Mouse (Mus musculus) heart, adult 2 months (tissue): Measurements from ENCODE around the gene Sugp2.

Experiments used
- CTCF ChIP-seq: fragments of 200-600 bp; IDR thresholded peaks from 2 replicates; pipeline ENCODE4 v1.8.1; 2022; ENCODE audit warnings: antibody characterized with exemption, mild to moderate bottlenecking, moderate library complexity
- EP300 ChIP-seq: fragments of 200-500 bp; IDR thresholded peaks from 2 replicates; pipeline ENCODE4 v1.6.1; 2011; ENCODE audit warnings: low read depth, low read length, control low read depth; ENCODE audit not compliant: insufficient read depth
- POLR2A ChIP-seq: fragments of 200-500 bp; IDR thresholded peaks from 2 replicates; pipeline ENCODE4 v1.6.1; 2011; ENCODE audit warnings: mild to moderate bottlenecking, low read depth, low read length, control low read depth; ENCODE audit not compliant: insufficient read depth

DNA sequence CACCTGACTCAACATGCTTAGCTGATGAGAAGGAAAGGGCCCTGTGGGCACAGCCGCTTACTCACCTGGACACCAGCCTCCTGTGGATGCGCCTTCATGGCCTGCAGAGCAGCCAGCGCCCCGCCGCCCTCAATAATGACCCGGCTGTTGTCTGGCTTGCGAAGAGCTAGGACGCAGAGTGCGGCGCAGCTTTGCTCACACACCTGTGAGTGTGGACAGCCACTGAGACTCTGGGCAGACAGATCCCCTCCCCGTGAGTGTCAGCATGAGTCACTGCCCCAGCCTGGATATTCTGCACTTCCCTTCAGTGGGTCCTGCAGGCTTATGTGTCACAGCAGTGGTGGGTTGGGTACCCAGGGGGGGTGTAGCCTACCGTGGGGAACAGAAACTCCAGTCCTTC, 12.0 kb upstream of the Sugp2 start:
- no peak for TF ChIP-seq EP300
- TF ChIP-seq CTCF: no peak
- TF ChIP-seq POLR2A: no peak
